Mouse (Mus musculus): Measurements from ENCODE around the gene Spryd4. TPM values are rescaled to one million over a fixed set of nuclear protein-coding genes. Genes with fewer than 3 reads are reported as not detected.

Spryd4 gene
- polyA plus RNA-seq, 1 experiment = 21.8 TPM

DNA sequence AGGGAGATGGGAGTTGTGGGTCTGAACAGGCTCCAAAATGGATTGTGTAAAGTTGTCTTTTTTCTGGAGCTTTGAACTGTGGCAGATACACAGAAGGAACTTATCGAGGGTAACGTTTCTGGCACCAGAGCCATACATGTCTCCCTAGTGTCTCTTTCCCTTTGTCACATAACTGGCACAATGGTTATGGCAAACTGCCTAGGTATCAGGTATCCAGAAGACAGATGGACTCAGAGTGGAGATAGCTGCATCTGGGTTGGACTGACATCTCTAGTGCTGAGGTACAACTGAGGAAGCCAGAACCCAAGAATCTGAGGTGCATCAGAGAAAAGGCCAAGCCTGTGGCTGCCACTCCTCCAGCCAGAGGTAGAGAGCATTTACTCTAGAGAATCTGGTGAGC, 1.5 kb downstream of the Spryd4 start:
- Histone ChIP-seq H3K27me3 (ENCODE audit: control insufficient read depth, insufficient read depth, insufficient read length) (no peaks in the 10 kb centered on the region), H3K79me2 (ENCODE audit: control insufficient read depth, insufficient read depth) (no peaks in the 10 kb centered on the region), H3ac (ENCODE audit: control insufficient read depth, insufficient read length) (no peak overlapping the region), H3K4me3 (peak overlapping the region; percentile 79), H3K36me3 (ENCODE audit: control insufficient read depth, insufficient read depth) (no peaks in the 10 kb centered on the region), H3K4me2 (ENCODE audit: low read depth) (peak overlapping the region; percentile 74)
- TF ChIP-seq POLR2AphosphoS2 (IDR thresholded peaks at IDR 0.05; ENCODE audit: insufficient read length, low read depth) (no peak), USF1 (IDR thresholded peaks at IDR 0.05; ENCODE audit: low read depth) (no peak), REST (IDR thresholded peaks at IDR 0.05; ENCODE audit: insufficient read depth, insufficient read length) (no peak), CEBPB (IDR thresholded peaks at IDR 0.05; ENCODE audit: insufficient read depth, poor library complexity, severe bottlenecking) (no peak), E2F4 (IDR thresholded peaks at IDR 0.05; ENCODE audit: insufficient read depth) (no peak), MYOD1 (IDR thresholded peaks at IDR 0.05; ENCODE audit: control insufficient read depth in 1 of 3, insufficient read length in 2 of 3, low read depth in 2 of 3) (no peak), POLR2A (IDR thresholded peaks at IDR 0.05; ENCODE audit: insufficient read length, low read depth) (no peak), MYOG (IDR thresholded peaks at IDR 0.05; ENCODE audit: control insufficient read depth in 1 of 3, insufficient read depth in 1 of 3, insufficient read length in 2 of 3, low read depth in 2 of 3) (no peak), SRF (IDR thresholded peaks at IDR 0.05; ENCODE audit: control insufficient read depth, insufficient read length, low read depth) (no peak), TCF3 (IDR thresholded peaks at IDR 0.05; ENCODE audit: insufficient read length, low read depth) (no peak), TCF12 (IDR thresholded peaks at IDR 0.05; ENCODE audit: insufficient read depth, poor library complexity, severe bottlenecking) (no peak), MAX (IDR thresholded peaks at IDR 0.05; ENCODE audit: low read depth) (no peak)

- TF ChIP-seq USF1 (IDR thresholded peaks at IDR 0.05; ENCODE audit: low read depth) (no peak), POLR2A (IDR thresholded peaks at IDR 0.05; ENCODE audit: insufficient read length, low read depth) (no peak), MAX (IDR thresholded peaks at IDR 0.05; ENCODE audit: low read depth) (no peak), E2F4 (IDR thresholded peaks at IDR 0.05; ENCODE audit: insufficient read depth) (no peak), CEBPB (IDR thresholded peaks at IDR 0.05; ENCODE audit: insufficient read depth, poor library complexity, severe bottlenecking) (no peak)
- H3K36me3 ChIP-seq (ENCODE audit: control insufficient read depth, insufficient read depth) = no peaks in the 10 kb centered on the region
- H3K4me2 ChIP-seq (ENCODE audit: low read depth) = no peak overlapping the region
- H3K27me3 ChIP-seq (ENCODE audit: control insufficient read depth, insufficient read depth, insufficient read length) = no peaks in the 10 kb centered on the region
- H3K4me3 ChIP-seq = no peak overlapping the region
- no peak overlapping the region for H3ac ChIP-seq (ENCODE audit: control insufficient read depth, insufficient read length)
- H3K79me2 ChIP-seq (ENCODE audit: control insufficient read depth, insufficient read depth) = no peaks in the 10 kb centered on the region
Measured at GRCm38 (mm10) chr10:128209311-128210009, 2.1 kb downstream of the Spryd4 start.

GRCm38 (mm10) chr10:128208326-128208725, 3.3 kb downstream of the Spryd4 start:
- Histone ChIP-seq H3ac (ENCODE audit: control insufficient read depth, insufficient read length) (no peak overlapping the region), H3K4me3 (no peak overlapping the region), H3K36me3 (ENCODE audit: control insufficient read depth, insufficient read depth) (no peaks in the 10 kb centered on the region), H3K27me3 (ENCODE audit: control insufficient read depth, insufficient read depth, insufficient read length) (no peaks in the 10 kb centered on the region), H3K4me2 (ENCODE audit: low read depth) (no peak overlapping the region), H3K79me2 (ENCODE audit: control insufficient read depth, insufficient read depth) (no peaks in the 10 kb centered on the region)
- TF ChIP-seq TCF3 (IDR thresholded peaks at IDR 0.05; ENCODE audit: insufficient read length, low read depth) = no peak
- TF ChIP-seq CEBPB (IDR thresholded peaks at IDR 0.05; ENCODE audit: insufficient read depth, poor library complexity, severe bottlenecking) = no peak
- no peak for TF ChIP-seq USF1 (IDR thresholded peaks at IDR 0.05; ENCODE audit: low read depth)
- TF ChIP-seq MYOD1 (IDR thresholded peaks at IDR 0.05; ENCODE audit: control insufficient read depth in 1 of 3, insufficient read length in 2 of 3, low read depth in 2 of 3) = no peak
- no peak for TF ChIP-seq REST (IDR thresholded peaks at IDR 0.05; ENCODE audit: insufficient read depth, insufficient read length)
- TF ChIP-seq TCF12 (IDR thresholded peaks at IDR 0.05; ENCODE audit: insufficient read depth, poor library complexity, severe bottlenecking) = no peak
- TF ChIP-seq SRF (IDR thresholded peaks at IDR 0.05; ENCODE audit: control insufficient read depth, insufficient read length, low read depth) = no peak
- no peak for TF ChIP-seq MAX (IDR thresholded peaks at IDR 0.05; ENCODE audit: low read depth)
- TF ChIP-seq MYOG (IDR thresholded peaks at IDR 0.05; ENCODE audit: control insufficient read depth in 1 of 3, insufficient read depth in 1 of 3, insufficient read length in 2 of 3, low read depth in 2 of 3) = no peak
- TF ChIP-seq POLR2AphosphoS2 (IDR thresholded peaks at IDR 0.05; ENCODE audit: insufficient read length, low read depth) = no peak
- TF ChIP-seq E2F4 (IDR thresholded peaks at IDR 0.05; ENCODE audit: insufficient read depth) = no peak
- no peak for TF ChIP-seq POLR2A (IDR thresholded peaks at IDR 0.05; ENCODE audit: insufficient read length, low read depth)

DNA sequence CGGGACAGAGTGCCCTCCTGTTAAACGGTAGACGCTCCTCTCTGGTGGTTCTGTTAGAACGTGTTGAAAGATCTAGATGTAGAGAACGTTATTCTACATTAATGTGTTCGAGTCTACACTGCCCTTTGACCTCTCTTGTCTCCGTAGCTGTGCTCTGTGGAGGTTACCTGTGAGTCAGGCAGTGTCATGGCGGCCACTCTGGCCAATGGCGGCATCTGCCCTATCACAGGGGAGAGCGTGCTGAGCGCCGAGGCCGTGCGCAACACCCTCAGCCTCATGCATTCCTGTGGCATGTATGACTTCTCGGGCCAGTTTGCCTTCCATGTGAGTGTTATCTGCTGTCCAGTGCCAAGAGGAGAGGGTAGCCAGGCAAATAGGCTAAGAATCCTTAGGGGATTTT, 6.7 kb downstream of the Spryd4 start:
- Histone ChIP-seq H3ac (ENCODE audit: control insufficient read depth, insufficient read length) (no peak overlapping the region), H3K36me3 (ENCODE audit: control insufficient read depth, insufficient read depth) (no peaks in the 10 kb centered on the region), H3K4me3 (no peak overlapping the region), H3K27me3 (ENCODE audit: control insufficient read depth, insufficient read depth, insufficient read length) (no peaks in the 10 kb centered on the region), H3K79me2 (ENCODE audit: control insufficient read depth, insufficient read depth) (no peaks in the 10 kb centered on the region), H3K4me2 (ENCODE audit: low read depth) (no peak overlapping the region)
- TF ChIP-seq CEBPB (IDR thresholded peaks at IDR 0.05; ENCODE audit: insufficient read depth, poor library complexity, severe bottlenecking) (no peak), POLR2A (IDR thresholded peaks at IDR 0.05; ENCODE audit: insufficient read length, low read depth) (no peak), SRF (IDR thresholded peaks at IDR 0.05; ENCODE audit: control insufficient read depth, insufficient read length, low read depth) (no peak), E2F4 (IDR thresholded peaks at IDR 0.05; ENCODE audit: insufficient read depth) (no peak), USF1 (IDR thresholded peaks at IDR 0.05; ENCODE audit: low read depth) (no peak), TCF3 (IDR thresholded peaks at IDR 0.05; ENCODE audit: insufficient read length, low read depth) (no peak), POLR2AphosphoS2 (IDR thresholded peaks at IDR 0.05; ENCODE audit: insufficient read length, low read depth) (no peak), MYOD1 (IDR thresholded peaks at IDR 0.05; ENCODE audit: control insufficient read depth in 1 of 3, insufficient read length in 2 of 3, low read depth in 2 of 3) (no peak), REST (IDR thresholded peaks at IDR 0.05; ENCODE audit: insufficient read depth, insufficient read length) (no peak), MAX (IDR thresholded peaks at IDR 0.05; ENCODE audit: low read depth) (no peak), MYOG (IDR thresholded peaks at IDR 0.05; ENCODE audit: control insufficient read depth in 1 of 3, insufficient read depth in 1 of 3, insufficient read length in 2 of 3, low read depth in 2 of 3) (no peak), TCF12 (IDR thresholded peaks at IDR 0.05; ENCODE audit: insufficient read depth, poor library complexity, severe bottlenecking) (no peak)

Measured in myocyte (in vitro differentiated cells).